Mouse (Mus musculus): ENCODE measurements around the gene Dpy19l3.

GRCm38 (mm10) chr7:35729621-35730031 is 24.6 kb downstream of the Dpy19l3 start:
- TF ChIP-seq CTCF (IDR thresholded peaks at IDR 0.05; ENCODE audit: insufficient read depth, low read length) (no peak), POLR2A (IDR thresholded peaks at IDR 0.05; ENCODE audit: borderline replicate concordance, extremely low read depth, low read depth, low read length) (no peak)
